Mouse (Mus musculus) kidney, postnatal 10 days (tissue): ENCODE results near the gene Mmp23.
"Not testable (repeated sequence)": the region's sequence is repeated elsewhere in the genome, so short reads cannot be mapped to it uniquely, and the experiment has no call there.

Source experiments
- DNase-seq: peaks from one replicate; pipeline ENCODE4 v3.0.0; 2021; ENCODE audit warnings: mixed read lengths

Mmp23 gene

GRCm38 (mm10) chr4:155654456-155655298 lies 1.5 kb upstream of the Mmp23 start:
- DNase-seq: peak; percentile 82

GRCm38 (mm10) chr4:155654183-155654455 lies 935 bp upstream of the Mmp23 start:
- no peak for DNase-seq

GRCm38 (mm10) chr4:155653451-155654182 lies 433 bp upstream of the Mmp23 start:
- peak; percentile 58 for DNase-seq

- DNase-seq: no peak
These were observed 700 bp downstream of the Mmp23 start for GRCm38 (mm10) chr4:155652283-155653085.

GRCm38 (mm10) chr4:155651553-155652269 lies 1.5 kb downstream of the Mmp23 start:
- peak; percentile 73 for DNase-seq

GRCm38 (mm10) chr4:155649355-155649754 lies 3.8 kb downstream of the Mmp23 start:
- DNase-seq: no peak

GRCm38 (mm10) chr4:155645721-155646120 lies 7.5 kb downstream of the Mmp23 start:
- DNase-seq: no peak

- not testable (repeated sequence) for DNase-seq
These were observed 7.9 kb downstream of the Mmp23 start, which contains the start of gene Gm10563 for GRCm38 (mm10) chr4:155645308-155645707. TSS of gene Gm10563 (minus strand) at chr4:155645408.

- peak; percentile 46 for DNase-seq
These were observed 9.7 kb downstream of the Mmp23 start for GRCm38 (mm10) chr4:155643531-155643930.

GRCm38 (mm10) chr4:155635766-155636499 lies 17.3 kb downstream of the Mmp23 start:
- DNase-seq: no peak

GRCm38 (mm10) chr4:155630267-155630666 lies 22.9 kb downstream of the Mmp23 start:
- DNase-seq: no peak

- DNase-seq: peak; percentile 98
These were observed 28.6 kb downstream of the Mmp23 start, which contains the start of gene Cdk11b for GRCm38 (mm10) chr4:155624338-155625291. TSS of gene Cdk11b (plus strand) at chr4:155624854.

GRCm38 (mm10) chr4:155618321-155618720 lies 34.9 kb downstream of the Mmp23 start:
- DNase-seq: no peak

- no peak for DNase-seq
These were observed 39.9 kb downstream of the Mmp23 start for GRCm38 (mm10) chr4:155613264-155613663.

GRCm38 (mm10) chr4:155611860-155612259 lies 41.3 kb downstream of the Mmp23 start:
- no peak for DNase-seq

- no peak for DNase-seq
These were observed 46.4 kb downstream of the Mmp23 start for GRCm38 (mm10) chr4:155606825-155607224.

- DNase-seq: no peak
These were observed 48.1 kb downstream of the Mmp23 start for GRCm38 (mm10) chr4:155605132-155605531.

- DNase-seq: no peak
These were observed 49.4 kb downstream of the Mmp23 start for GRCm38 (mm10) chr4:155603801-155604200.

GRCm38 (mm10) chr4:155602753-155603152 lies 50.4 kb downstream of the Mmp23 start:
- no peak for DNase-seq

- DNase-seq: no peak
These were observed 51.2 kb downstream of the Mmp23 start for GRCm38 (mm10) chr4:155601997-155602456.
